Mouse (Mus musculus) kidney, postnatal 10 days (tissue): Measurements from ENCODE around the gene Slc22a22.
A peak's percentile ranks its signal among the peaks of the same experiment; 100 is the strongest.

Experiments used
- DNase-seq: peaks from one replicate; pipeline ENCODE4 v3.0.0; 2021; ENCODE audit warnings: mixed read lengths

Slc22a22 gene

DNA sequence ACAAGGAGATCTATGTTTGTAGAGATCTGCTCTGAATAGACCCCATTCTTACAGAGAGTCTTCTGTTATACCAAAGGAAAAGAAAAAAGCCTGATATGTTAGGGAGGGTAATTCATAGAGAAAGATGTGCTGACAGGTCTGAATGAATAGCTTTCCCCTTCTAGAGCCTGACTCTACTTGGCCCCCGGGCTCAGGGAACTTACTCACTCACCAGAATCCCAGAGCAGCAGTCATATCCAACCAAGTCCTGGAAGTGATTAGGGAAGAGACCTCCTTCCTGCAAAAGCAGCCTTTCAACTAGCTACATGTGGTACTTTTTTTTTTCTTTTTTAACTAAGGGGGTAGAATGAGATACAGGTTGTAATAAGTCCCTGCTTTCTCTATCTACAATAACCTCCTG lies 111.0 kb downstream of the Slc22a22 start:
- no peak for DNase-seq

DNA sequence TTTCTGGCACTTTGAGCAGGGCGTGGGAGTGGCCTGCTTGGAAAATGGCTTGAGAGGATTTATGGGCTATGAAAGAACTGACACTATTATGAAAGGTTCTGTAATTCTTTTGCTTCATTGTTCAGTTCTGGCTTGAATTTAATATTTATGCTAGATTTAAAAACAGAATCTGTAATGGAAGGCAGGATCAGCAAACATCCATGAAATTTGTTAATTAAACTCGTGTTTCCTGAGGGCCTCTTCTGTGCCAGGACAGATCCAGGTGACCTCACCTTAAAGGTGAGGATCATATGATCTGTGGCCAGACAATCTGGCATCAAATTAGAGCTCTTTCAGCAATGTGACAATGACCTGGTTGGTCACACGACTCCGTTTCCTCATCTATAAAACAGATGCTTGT lies 122.1 kb downstream of the Slc22a22 start:
- DNase-seq = no peak

- DNase-seq = no peak
These were observed 136.9 kb downstream of the Slc22a22 start for GRCm38 (mm10) chr15:57340499-57340898.

DNA sequence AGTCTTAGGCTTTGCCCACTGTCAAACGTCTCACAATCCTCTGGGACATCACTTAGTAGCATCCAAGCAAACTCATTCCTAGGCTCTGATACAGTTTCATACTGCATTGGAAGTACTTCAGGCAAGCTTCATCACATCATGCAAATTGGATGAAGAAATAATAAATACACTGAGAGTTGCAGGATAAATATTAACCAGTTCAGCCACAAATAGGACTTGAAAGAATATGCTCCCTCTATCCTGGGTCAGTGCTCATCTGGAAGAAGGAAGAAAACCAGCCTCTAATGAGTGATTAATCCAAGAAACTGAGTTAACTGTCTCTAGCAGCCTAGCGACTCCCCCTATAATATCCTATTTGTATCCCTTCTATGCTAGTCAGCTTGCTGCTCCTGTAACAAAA lies 146.1 kb downstream of the Slc22a22 start:
- no peak for DNase-seq

DNA sequence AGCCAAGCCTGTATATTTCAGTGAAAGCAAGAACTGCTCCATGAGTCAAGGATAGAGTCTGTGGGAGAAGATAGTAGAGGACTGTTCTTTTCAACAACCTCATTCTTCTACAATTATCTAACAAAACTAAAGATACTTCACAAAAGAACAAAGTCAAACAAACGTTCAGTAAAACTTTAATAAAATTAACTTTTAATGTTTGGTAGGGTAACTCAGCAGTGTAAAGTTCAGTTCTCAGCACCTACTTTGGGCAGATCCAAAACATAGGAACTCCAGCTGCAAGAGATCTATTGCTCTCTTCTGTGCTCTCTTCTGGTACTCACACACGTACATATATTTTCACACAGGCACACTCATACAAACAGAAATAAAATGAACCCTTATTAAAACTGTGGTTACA lies 159.4 kb downstream of the Slc22a22 start:
- no peak for DNase-seq

GRCm38 (mm10) chr15:57316486-57316885 lies 160.9 kb downstream of the Slc22a22 start:
- no peak for DNase-seq

- DNase-seq = no peak
These were observed 174.7 kb downstream of the Slc22a22 start for GRCm38 (mm10) chr15:57302710-57303109.

DNA sequence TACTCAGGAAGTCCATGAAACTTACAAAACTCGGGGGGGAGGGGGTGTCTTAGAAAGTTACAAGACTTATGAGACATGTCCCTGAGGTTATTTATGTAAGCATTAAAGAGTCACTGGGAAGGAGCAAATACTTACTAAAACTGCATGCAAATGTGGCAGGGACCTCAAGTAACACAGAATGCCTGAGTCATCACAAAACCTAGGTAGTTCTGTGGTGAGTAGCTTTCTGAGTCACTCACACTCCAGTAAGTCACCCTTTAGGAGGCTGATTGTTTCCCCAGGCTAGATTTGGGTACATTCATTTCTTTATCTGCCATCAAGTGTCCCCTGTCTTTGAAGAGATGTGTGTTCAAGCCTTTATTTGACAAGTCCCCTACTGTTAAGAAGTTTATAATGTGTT lies 198.9 kb downstream of the Slc22a22 start:
- no peak for DNase-seq

GRCm38 (mm10) chr15:57276411-57276810 lies 201.0 kb downstream of the Slc22a22 start:
- DNase-seq = no peak

GRCm38 (mm10) chr15:57240061-57240460 lies 237.4 kb downstream of the Slc22a22 start:
- DNase-seq = peak; percentile 3

DNA sequence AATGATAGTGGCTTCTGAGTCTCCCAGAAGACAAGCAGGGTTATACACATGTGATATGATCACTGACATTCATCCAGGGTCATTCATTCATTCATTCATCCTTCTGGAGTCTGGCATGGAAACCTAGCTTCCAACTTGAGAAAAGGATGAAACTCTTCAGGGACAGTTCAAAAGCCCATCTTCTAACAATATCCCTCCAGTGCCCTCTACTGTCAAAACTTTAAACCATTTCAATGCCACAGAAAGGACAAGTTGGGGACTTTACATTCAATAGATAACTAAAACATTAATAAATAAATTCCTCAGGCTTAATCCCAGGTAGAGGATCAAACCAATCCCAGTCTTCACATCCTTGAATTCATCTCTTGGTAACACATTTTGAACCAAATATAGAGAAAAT lies 247.0 kb downstream of the Slc22a22 start:
- no peak for DNase-seq

GRCm38 (mm10) chr15:57205315-57205714 lies 272.1 kb downstream of the Slc22a22 start:
- no peak for DNase-seq

DNA sequence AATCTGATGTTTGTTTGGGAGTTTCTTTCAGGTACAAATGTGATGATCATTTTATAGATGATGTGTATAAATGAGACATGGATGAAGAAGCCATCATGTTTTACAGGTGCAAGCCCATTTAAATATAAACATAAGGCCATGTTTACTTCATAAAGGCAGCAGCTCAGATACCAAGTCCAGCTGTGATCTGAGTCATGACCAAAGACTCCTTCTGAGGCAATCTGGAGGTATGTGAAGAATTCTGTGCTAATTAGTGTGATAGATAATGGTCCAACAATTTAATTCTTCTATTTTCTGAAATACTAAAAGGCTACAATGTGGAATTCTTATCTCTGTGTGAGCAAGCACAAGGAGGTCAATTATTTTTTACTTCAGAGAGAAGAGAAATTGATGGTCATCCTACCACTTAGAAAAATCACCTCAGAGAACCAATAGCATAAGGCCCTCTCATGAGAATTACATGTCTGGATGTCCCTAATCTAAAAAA lies 272.9 kb downstream of the Slc22a22 start:
- DNase-seq = no peak
